In genomic region chr1:136414798-136415755, GRCm38 (mm10) we compare ENCODE assay signal across 8 mouse cellular contexts. TPM values are rescaled to one million over a fixed set of nuclear protein-coding genes. Genes with fewer than 3 reads are reported as not detected.
DNase-seq lines count a peak whose midpoint lies in the region; ATAC-seq lines count a peak whose summit lies in the region.

Gene Ddx59, plus strand, starts transcription at chr1:136415271.

- peak within 1 kb of the TSS; percentile 99 for H3K27ac ChIP-seq in forebrain, embryonic 10.5 days
- peak within 1 kb of the TSS; percentile 98 for H3K27ac ChIP-seq in heart, embryonic 16.5 days (ENCODE audit: low read length)
- peak within 1 kb of the TSS; percentile 100 for H3K27ac ChIP-seq in liver, embryonic 15.5 days (replicated peaks)
- peak within 1 kb of the TSS; percentile 73 for H3K27ac ChIP-seq in neural tube, embryonic 12.5 days

- peak within 1 kb of the TSS; percentile 68 for H3K4me2 ChIP-seq in heart, embryonic 16.5 days (ENCODE audit: low read depth, low read length)
- peak within 1 kb of the TSS; percentile 82 for H3K4me2 ChIP-seq in liver, embryonic 15.5 days
- peak within 1 kb of the TSS; percentile 57 for H3K4me2 ChIP-seq in neural tube, embryonic 12.5 days (replicated peaks)

- peak within 1 kb of the TSS; percentile 78 for H3K4me3 ChIP-seq in forebrain, embryonic 10.5 days
- H3K4me3 ChIP-seq in heart, embryonic 16.5 days (ENCODE audit: low read length) = peak within 1 kb of the TSS; percentile 71
- H3K4me3 ChIP-seq in liver, embryonic 15.5 days (replicated peaks) = peak within 1 kb of the TSS; percentile 89
- H3K4me3 ChIP-seq in neural tube, embryonic 12.5 days = peak within 1 kb of the TSS; percentile 57

- H3K9ac ChIP-seq in heart, embryonic 16.5 days (ENCODE audit: low read length) = peak within 1 kb of the TSS; percentile 87
- peak within 1 kb of the TSS; percentile 93 for H3K9ac ChIP-seq in liver, embryonic 15.5 days
- peak within 1 kb of the TSS; percentile 68 for H3K9ac ChIP-seq in neural tube, embryonic 12.5 days

- no peaks in the 10 kb centered on the region for H3K27me3 ChIP-seq in forebrain, embryonic 10.5 days (ENCODE audit: poor library complexity, severe bottlenecking)
- H3K27me3 ChIP-seq in heart, embryonic 16.5 days (ENCODE audit: control insufficient read depth, insufficient read depth, low read length) = no peaks in the 10 kb centered on the region
- no peaks in the 10 kb centered on the region for H3K27me3 ChIP-seq in liver, embryonic 15.5 days
- H3K27me3 ChIP-seq in neural tube, embryonic 12.5 days (replicated peaks) = no peaks in the 10 kb centered on the region

- peaks cover 20% of the 10 kb centered on the region for H3K4me1 ChIP-seq in forebrain, embryonic 10.5 days
- H3K4me1 ChIP-seq in heart, embryonic 16.5 days (ENCODE audit: control insufficient read depth, insufficient read depth, low read length) = no peaks in the 10 kb centered on the region
- H3K4me1 ChIP-seq in liver, embryonic 15.5 days (replicated peaks) = peaks cover 17% of the 10 kb centered on the region
- no peaks in the 10 kb centered on the region for H3K4me1 ChIP-seq in neural tube, embryonic 12.5 days

- peak; percentile 94 for ATAC-seq in CD4-positive, CD25-positive, alpha-beta regulatory T cell, adult 4 months
- peak; percentile 100 for ATAC-seq in heart, embryonic 16.5 days (replicated peaks; ENCODE audit: extremely low read depth, insufficient read depth, low FRiP score)
- peak; percentile 99 for ATAC-seq in liver, embryonic 15.5 days (ENCODE audit: insufficient read depth)
- peak; percentile 99 for ATAC-seq in neural tube, embryonic 12.5 days (ENCODE audit: low FRiP score, low read depth)

- peak; percentile 91 for DNase-seq in c-Kit-negative CD71-positive TER-119-positive erythroid progenitor cells, embryonic 14.5 days (ENCODE audit: low read depth, low spot score)
- peak; percentile 95 for DNase-seq in forebrain, embryonic 10.5 days (ENCODE audit: extremely low spot score, low spot score)
- peak; percentile 97 to 98 for DNase-seq in kidney, postnatal 36 days
- DNase-seq in telencephalon, adult 2 months (ENCODE audit: low read depth, low spot score) = peak; percentile 88

- peaks cover 18% of the 10 kb centered on the region for H3K36me3 ChIP-seq in forebrain, embryonic 10.5 days (replicated peaks)
- no peaks in the 10 kb centered on the region; the same call in 1 of the 2 replicates for H3K36me3 ChIP-seq in heart, embryonic 16.5 days (ENCODE audit: control insufficient read depth, insufficient read depth)
- peaks cover 12% of the 10 kb centered on the region for H3K36me3 ChIP-seq in liver, embryonic 15.5 days (replicated peaks)
- H3K36me3 ChIP-seq in neural tube, embryonic 12.5 days = peaks cover 9% of the 10 kb centered on the region; the same call in 1 of the 2 replicates

- WGBS in forebrain, embryonic 10.5 days = 3% methylated on average over 78 of the region's 78 CpGs
- WGBS in heart, embryonic 16.5 days = 3% methylated on average over 67 of the region's 78 CpGs
- under 1% methylated on average over 78 of the region's 78 CpGs for WGBS in liver, embryonic 15.5 days (ENCODE audit: insufficient replicate concordance)
- WGBS in neural tube, embryonic 12.5 days = 4% methylated on average over 78 of the region's 78 CpGs

- no peaks in the 10 kb centered on the region for H3K9me3 ChIP-seq in forebrain, embryonic 10.5 days
- H3K9me3 ChIP-seq in heart, embryonic 16.5 days (replicated peaks; ENCODE audit: control insufficient read depth, low read length) = no peaks in the 10 kb centered on the region
- no peaks in the 10 kb centered on the region for H3K9me3 ChIP-seq in liver, embryonic 15.5 days (replicated peaks)
- H3K9me3 ChIP-seq in neural tube, embryonic 12.5 days = no peaks in the 10 kb centered on the region

RNA-seq across cellular contexts. Expression of gene Ddx59, which starts in this region (rescaled TPM):
- polyA plus RNA-seq in CD4-positive, CD25-positive, alpha-beta regulatory T cell, adult 4 months (2017; shearing (Covaris generic)) = 10 to 100 TPM in 1 of 2 experiments, 1 to 10 TPM in 1; 7.6 to 11.2 TPM
- polyA plus RNA-seq in forebrain, embryonic 10.5 days (2016; fragmentation: Nextera tagmentation; extraction: Ambion mirVana) = 18.5 and 20.1 TPM in 2 replicates
- polyA plus RNA-seq in heart, embryonic 16.5 days (2015; fragmentation: Nextera tagmentation; extraction: Ambion mirVana) = 12.7 TPM in 2 replicates
- polyA plus RNA-seq in liver, embryonic 15.5 days (2015; fragmentation: Nextera tagmentation; extraction: Ambion mirVana) = 4.9 and 5.5 TPM in 2 replicates
- polyA plus RNA-seq in neural tube, embryonic 12.5 days (2016; fragmentation: Nextera tagmentation; extraction: Ambion mirVana) = 16.6 and 19.5 TPM in 2 replicates

Comparison
In these comparisons a context has a peak if more than half of its experiments do, and no peak if none do; other contexts are left out.
1. Peak in every context shown above with its lines: DNase-seq, ATAC-seq, H3K4me3 ChIP-seq and H3K27ac ChIP-seq.